Mouse (Mus musculus): Measurements from ENCODE around the gene Ube2h. TPM values are rescaled to one million over a fixed set of nuclear protein-coding genes. Genes with fewer than 3 reads are reported as not detected.

The Ube2h gene
- polyA plus RNA-seq, 1 experiment from 2014 or later, result 30.2 TPM

- no peaks in the 10 kb centered on the region for H3K36me3 ChIP-seq (ENCODE audit: control insufficient read depth, insufficient read depth, low read length)
Observed at GRCm38 (mm10) chr6:30284177-30284576, 20.2 kb downstream of the Ube2h start.

GRCm38 (mm10) chr6:30282361-30282760, 22.0 kb downstream of the Ube2h start:
- no peak for ATAC-seq
- Histone ChIP-seq H3K4me2 (ENCODE audit: low read depth, low read length) (no peak overlapping the region), H3K36me3 (ENCODE audit: control insufficient read depth, insufficient read depth, low read length) (peaks cover 3% of the 10 kb centered on the region; the same call in 1 of the 2 replicates), H3K4me1 (ENCODE audit: control insufficient read depth, insufficient read depth, low read length) (no peaks in the 10 kb centered on the region), H3K9ac (ENCODE audit: low read depth, low read length) (no peak overlapping the region), H3K27ac (ENCODE audit: low read length) (no peak overlapping the region), H3K27me3 (replicated peaks; ENCODE audit: control insufficient read depth, insufficient read depth, low read length) (no peaks in the 10 kb centered on the region), H3K9me3 (ENCODE audit: control insufficient read depth, low read length) (no peaks in the 10 kb centered on the region), H3K4me3 (ENCODE audit: low read length) (no peak overlapping the region)
- WGBS, result 84% methylated on average over 2 of the region's 2 CpGs

More at GRCm38 (mm10) chr6:30284177-30284576, 20.2 kb downstream of the Ube2h start:
- no peaks in the 10 kb centered on the region for H3K27me3 ChIP-seq (replicated peaks; ENCODE audit: control insufficient read depth, insufficient read depth, low read length)
- no peak overlapping the region for H3K4me2 ChIP-seq (ENCODE audit: low read depth, low read length)
- H3K4me1 ChIP-seq (ENCODE audit: control insufficient read depth, insufficient read depth, low read length), result no peaks in the 10 kb centered on the region
- no peak overlapping the region for H3K4me3 ChIP-seq (ENCODE audit: low read length)
- no peak for ATAC-seq
- no peaks in the 10 kb centered on the region for H3K9me3 ChIP-seq (ENCODE audit: control insufficient read depth, low read length)
- no peak overlapping the region for H3K27ac ChIP-seq (ENCODE audit: low read length)
- no peak overlapping the region for H3K9ac ChIP-seq (ENCODE audit: low read depth, low read length)

- no peak for ATAC-seq
- 71% methylated on average over 1 of the region's 1 CpGs for WGBS
- H3K36me3 ChIP-seq (ENCODE audit: control insufficient read depth, insufficient read depth, low read length), result peaks cover 3% of the 10 kb centered on the region; the same call in 1 of the 2 replicates
Observed at GRCm38 (mm10) chr6:30278374-30278773, 26.0 kb downstream of the Ube2h start.

GRCm38 (mm10) chr6:30276882-30277281, 27.5 kb downstream of the Ube2h start:
- Histone ChIP-seq H3K9ac (ENCODE audit: low read depth, low read length) (no peak overlapping the region), H3K4me1 (ENCODE audit: control insufficient read depth, insufficient read depth, low read length) (no peaks in the 10 kb centered on the region), H3K4me2 (ENCODE audit: low read depth, low read length) (no peak overlapping the region), H3K27ac (ENCODE audit: low read length) (no peak overlapping the region), H3K4me3 (ENCODE audit: low read length) (no peak overlapping the region), H3K9me3 (ENCODE audit: control insufficient read depth, low read length) (no peaks in the 10 kb centered on the region), H3K36me3 (ENCODE audit: control insufficient read depth, insufficient read depth, low read length) (peaks cover 3% of the 10 kb centered on the region; the same call in 1 of the 2 replicates), H3K27me3 (replicated peaks; ENCODE audit: control insufficient read depth, insufficient read depth, low read length) (no peaks in the 10 kb centered on the region)
- WGBS, result 78% methylated on average over 7 of the region's 7 CpGs
- ATAC-seq, result no peak

More at GRCm38 (mm10) chr6:30278374-30278773, 26.0 kb downstream of the Ube2h start:
- no peak overlapping the region for H3K9ac ChIP-seq (ENCODE audit: low read depth, low read length)
- H3K4me1 ChIP-seq (ENCODE audit: control insufficient read depth, insufficient read depth, low read length), result no peaks in the 10 kb centered on the region
- no peak overlapping the region for H3K4me3 ChIP-seq (ENCODE audit: low read length)
- H3K27me3 ChIP-seq (replicated peaks; ENCODE audit: control insufficient read depth, insufficient read depth, low read length), result no peaks in the 10 kb centered on the region
- H3K4me2 ChIP-seq (ENCODE audit: low read depth, low read length), result no peak overlapping the region
- H3K9me3 ChIP-seq (ENCODE audit: control insufficient read depth, low read length), result no peaks in the 10 kb centered on the region
- H3K27ac ChIP-seq (ENCODE audit: low read length), result no peak overlapping the region

- no peak overlapping the region for H3K9ac ChIP-seq (ENCODE audit: low read depth, low read length)
- H3K9me3 ChIP-seq (ENCODE audit: control insufficient read depth, low read length), result no peaks in the 10 kb centered on the region
- no peak overlapping the region for H3K27ac ChIP-seq (ENCODE audit: low read length)
- no peak overlapping the region for H3K4me2 ChIP-seq (ENCODE audit: low read depth, low read length)
- ATAC-seq, result no peak
- no peaks in the 10 kb centered on the region for H3K4me1 ChIP-seq (ENCODE audit: control insufficient read depth, insufficient read depth, low read length)
- no peaks in the 10 kb centered on the region for H3K27me3 ChIP-seq (replicated peaks; ENCODE audit: control insufficient read depth, insufficient read depth, low read length)
- peaks cover 3% of the 10 kb centered on the region; the same call in 1 of the 2 replicates for H3K36me3 ChIP-seq (ENCODE audit: control insufficient read depth, insufficient read depth, low read length)
- H3K4me3 ChIP-seq (ENCODE audit: low read length), result no peak overlapping the region
- WGBS, result 73% methylated on average over 3 of the region's 3 CpGs
Observed at GRCm38 (mm10) chr6:30276375-30276774, 28.0 kb downstream of the Ube2h start.

GRCm38 (mm10) chr6:30275159-30275847, 29.0 kb downstream of the Ube2h start:
- Histone ChIP-seq H3K9ac (ENCODE audit: low read depth, low read length) (no peak overlapping the region), H3K4me3 (ENCODE audit: low read length) (no peak overlapping the region), H3K27me3 (replicated peaks; ENCODE audit: control insufficient read depth, insufficient read depth, low read length) (no peaks in the 10 kb centered on the region), H3K9me3 (ENCODE audit: control insufficient read depth, low read length) (no peaks in the 10 kb centered on the region), H3K36me3 (ENCODE audit: control insufficient read depth, insufficient read depth, low read length) (peaks cover 3% of the 10 kb centered on the region; the same call in 1 of the 2 replicates), H3K4me2 (ENCODE audit: low read depth, low read length) (no peak overlapping the region), H3K4me1 (ENCODE audit: control insufficient read depth, insufficient read depth, low read length) (no peaks in the 10 kb centered on the region), H3K27ac (ENCODE audit: low read length) (no peak overlapping the region)
- 76% methylated on average over 5 of the region's 5 CpGs for WGBS
- ATAC-seq, result no peak

- Histone ChIP-seq H3K9ac (ENCODE audit: low read depth, low read length) (no peak overlapping the region), H3K9me3 (ENCODE audit: control insufficient read depth, low read length) (no peaks in the 10 kb centered on the region), H3K4me2 (ENCODE audit: low read depth, low read length) (no peak overlapping the region), H3K4me3 (ENCODE audit: low read length) (no peak overlapping the region), H3K36me3 (ENCODE audit: control insufficient read depth, insufficient read depth, low read length) (peaks cover 1% of the 10 kb centered on the region; the same call in 1 of the 2 replicates), H3K27me3 (replicated peaks; ENCODE audit: control insufficient read depth, insufficient read depth, low read length) (no peaks in the 10 kb centered on the region), H3K27ac (ENCODE audit: low read length) (no peak overlapping the region), H3K4me1 (ENCODE audit: control insufficient read depth, insufficient read depth, low read length) (no peaks in the 10 kb centered on the region)
- ATAC-seq, result no peak
- 57% methylated on average over 3 of the region's 3 CpGs for WGBS
Observed at GRCm38 (mm10) chr6:30272911-30273310, 31.4 kb downstream of the Ube2h start.

GRCm38 (mm10) chr6:30272338-30272905, 31.9 kb downstream of the Ube2h start:
- H3K4me3 ChIP-seq (ENCODE audit: low read length), result no peak overlapping the region
- H3K27me3 ChIP-seq (replicated peaks; ENCODE audit: control insufficient read depth, insufficient read depth, low read length), result no peaks in the 10 kb centered on the region
- 84% methylated on average over 11 of the region's 11 CpGs for WGBS
- no peak overlapping the region for H3K27ac ChIP-seq (ENCODE audit: low read length)
- no peaks in the 10 kb centered on the region for H3K9me3 ChIP-seq (ENCODE audit: control insufficient read depth, low read length)
- ATAC-seq, result no peak
- H3K4me2 ChIP-seq (ENCODE audit: low read depth, low read length), result no peak overlapping the region
- H3K9ac ChIP-seq (ENCODE audit: low read depth, low read length), result no peak overlapping the region
- no peaks in the 10 kb centered on the region for H3K4me1 ChIP-seq (ENCODE audit: control insufficient read depth, insufficient read depth, low read length)
- H3K36me3 ChIP-seq (ENCODE audit: control insufficient read depth, insufficient read depth, low read length), result peaks cover 2% of the 10 kb centered on the region; the same call in 1 of the 2 replicates

- Histone ChIP-seq H3K27ac (ENCODE audit: low read length) (no peak overlapping the region), H3K9me3 (ENCODE audit: control insufficient read depth, low read length) (no peaks in the 10 kb centered on the region), H3K36me3 (ENCODE audit: control insufficient read depth, insufficient read depth, low read length) (peaks cover 2% of the 10 kb centered on the region; the same call in 1 of the 2 replicates), H3K4me1 (ENCODE audit: control insufficient read depth, insufficient read depth, low read length) (no peaks in the 10 kb centered on the region), H3K27me3 (replicated peaks; ENCODE audit: control insufficient read depth, insufficient read depth, low read length) (no peaks in the 10 kb centered on the region), H3K9ac (ENCODE audit: low read depth, low read length) (no peak overlapping the region), H3K4me3 (ENCODE audit: low read length) (no peak overlapping the region), H3K4me2 (ENCODE audit: low read depth, low read length) (no peak overlapping the region)
- 75% methylated on average over 5 of the region's 5 CpGs for WGBS
- no peak for ATAC-seq
Observed at GRCm38 (mm10) chr6:30269846-30270245, 34.5 kb downstream of the Ube2h start.

Measured in intestine, embryonic 16.5 days (tissue).